Mouse (Mus musculus) limb, embryonic 11.5 days (tissue): Measurements from ENCODE around the gene Irf7. TPM values are rescaled to one million over a fixed set of nuclear protein-coding genes. Genes with fewer than 3 reads are reported as not detected.
A peak's percentile ranks its signal among the peaks of the same experiment; 100 is the strongest.

Experiments
- ATAC-seq: fragments of 200-750 bp; cut with Nextera tagmentation; 2 replicates; pipeline ENCODE4 v1.8.0; 2017; ENCODE audit warnings: low read depth; ENCODE audit not compliant: insufficient number of reproducible peaks, low FRiP score, low TSS enrichment
- DNase-seq: peaks from one replicate; pipeline ENCODE4 v3.0.0-alpha.2; 2015; ENCODE audit warnings: low spot score
- H3K27ac ChIP-seq: fragments of 300-500 bp; sonication (generic); replicated peaks from 2 replicates; pipeline ENCODE4 v1.5.1; 2014; ENCODE audit warnings: low read depth, mild to moderate bottlenecking, low read length
- H3K27me3 ChIP-seq: fragments of 300-500 bp; sonication (generic); 2 replicates; pipeline ENCODE4 v1.6.1; 2014; ENCODE audit warnings: mild to moderate bottlenecking, low read length, mixed read lengths; ENCODE audit not compliant: control insufficient read depth, insufficient read depth
- H3K36me3 ChIP-seq: fragments of 300-500 bp; sonication (generic); 2 replicates; pipeline ENCODE4 v1.6.1; 2014; ENCODE audit warnings: mild to moderate bottlenecking, low read length, moderate library complexity, mixed read lengths; ENCODE audit not compliant: control insufficient read depth, insufficient read depth
- H3K4me1 ChIP-seq: fragments of 300-500 bp; sonication (generic); 2 replicates; pipeline ENCODE4 v1.6.1; 2014; ENCODE audit warnings: low read length, mixed read lengths; ENCODE audit not compliant: control insufficient read depth, insufficient read depth
- H3K4me2 ChIP-seq: fragments of 300-500 bp; sonication (generic); 2 replicates; pipeline ENCODE4 v1.6.1; 2014; ENCODE audit warnings: low read depth, mild to moderate bottlenecking, moderate library complexity; ENCODE audit not compliant: severe bottlenecking
- H3K4me3 ChIP-seq: fragments of 300-500 bp; sonication (generic); 2 replicates; pipeline ENCODE4 v1.5.1; 2014; ENCODE audit warnings: low read depth, low read length
- H3K9ac ChIP-seq: fragments of 300-500 bp; sonication (generic); 2 replicates; pipeline ENCODE4 v1.6.1; 2014; ENCODE audit warnings: mild to moderate bottlenecking, low read length
- H3K9me3 ChIP-seq: fragments of 300-500 bp; sonication (generic); 2 replicates; pipeline ENCODE4 v1.6.1; 2016; ENCODE audit warnings: low read length; ENCODE audit not compliant: control insufficient read depth
- WGBS: fragments of 180-500 bp; shearing (Covaris S2); extraction: QIAGEN DNeasy Blood & Tissue Kit; methylation state at CpG from one replicate; pipeline ENCODE4 v1.1.7; 2014; 5-methylcytosine and 5-hydroxymethylcytosine counted together
- polyA plus RNA-seq: library from polyadenylated mRNA; unstranded; fragments of >200 nt; fragmentation: Nextera tagmentation; extraction: Ambion mirVana; gene quantifications from 2 replicates; pipeline ENCODE4 v1.2.1, GENCODE M21; 2014

The Irf7 gene
- 0.59 and 0.79 TPM in 2 replicates for polyA plus RNA-seq

DNA sequence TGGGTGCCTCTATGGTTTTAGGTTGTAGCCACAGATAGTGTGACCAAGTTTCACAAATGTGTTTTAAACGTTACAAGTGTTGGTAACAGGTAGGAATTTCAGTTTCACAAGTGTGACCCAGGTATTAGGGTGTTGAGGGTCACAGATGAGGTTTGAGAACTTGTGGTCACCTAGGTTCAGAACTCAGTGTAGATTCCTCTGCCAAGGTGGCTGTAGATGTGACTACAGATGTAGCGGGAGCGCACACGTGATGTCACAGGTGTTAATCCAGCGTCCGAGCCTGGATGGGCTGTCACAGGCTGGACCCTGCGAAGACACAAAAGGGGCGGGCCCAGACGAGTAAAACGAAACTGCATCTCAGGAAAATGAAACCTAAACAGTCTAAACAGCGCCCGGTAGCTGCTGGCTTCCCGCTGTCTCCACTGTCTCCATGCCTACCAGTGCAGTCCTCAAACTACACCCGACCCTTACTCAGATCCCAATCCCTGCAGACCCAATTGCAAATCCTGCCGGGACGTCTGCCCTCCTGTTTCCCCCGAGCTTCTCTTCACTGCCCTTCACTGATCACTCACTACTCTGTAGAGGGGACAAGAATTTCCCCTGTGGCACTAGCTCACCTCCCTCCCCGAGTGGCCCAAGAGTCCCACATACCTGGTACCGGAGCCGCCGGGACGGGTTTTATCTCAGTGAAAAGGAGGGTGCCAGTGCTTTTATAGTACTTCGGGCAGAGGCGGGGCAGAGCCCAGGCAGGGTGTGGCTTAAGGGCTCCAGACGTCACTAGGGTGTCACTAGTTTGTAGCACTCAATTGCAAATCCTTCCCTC lies at the start of gene Irf7:
TSS of gene Irf7 (minus strand) at position 743 of the 823 bp plus-strand sequence.
- peaks cover 11% of the 10 kb centered on the region for H3K4me1 ChIP-seq
- peak within 1 kb of the TSS; percentile 39 for H3K4me3 ChIP-seq
- WGBS = 10% methylated on average over 25 of the region's 25 CpGs
- H3K36me3 ChIP-seq = peaks cover 23% of the 10 kb centered on the region
- DNase-seq (peak; percentile 28), ATAC-seq (no peak; the same call in 1 of the 2 replicates)
- no peak within 1 kb of the TSS for H3K27ac ChIP-seq
- no peaks in the 10 kb centered on the region for H3K9me3 ChIP-seq
- H3K27me3 ChIP-seq = no peaks in the 10 kb centered on the region
- peak within 1 kb of the TSS; percentile 37 for H3K9ac ChIP-seq
- H3K4me2 ChIP-seq = peak within 1 kb of the TSS; percentile 66

- Histone ChIP-seq H3K4me3 (no peak overlapping the region), H3K9me3 (no peaks in the 10 kb centered on the region), H3K4me2 (no peak overlapping the region), H3K27ac (no peak overlapping the region), H3K27me3 (no peaks in the 10 kb centered on the region), H3K36me3 (peaks cover 39% of the 10 kb centered on the region), H3K9ac (no peak overlapping the region), H3K4me1 (no peaks in the 10 kb centered on the region)
- peak; percentile 36 for DNase-seq
- 84% methylated on average over 5 of the region's 5 CpGs for WGBS
- ATAC-seq = no peak
Observed at GRCm38 (mm10) chr7:141315974-141316373, 49.7 kb upstream of the Irf7 start.

DNA sequence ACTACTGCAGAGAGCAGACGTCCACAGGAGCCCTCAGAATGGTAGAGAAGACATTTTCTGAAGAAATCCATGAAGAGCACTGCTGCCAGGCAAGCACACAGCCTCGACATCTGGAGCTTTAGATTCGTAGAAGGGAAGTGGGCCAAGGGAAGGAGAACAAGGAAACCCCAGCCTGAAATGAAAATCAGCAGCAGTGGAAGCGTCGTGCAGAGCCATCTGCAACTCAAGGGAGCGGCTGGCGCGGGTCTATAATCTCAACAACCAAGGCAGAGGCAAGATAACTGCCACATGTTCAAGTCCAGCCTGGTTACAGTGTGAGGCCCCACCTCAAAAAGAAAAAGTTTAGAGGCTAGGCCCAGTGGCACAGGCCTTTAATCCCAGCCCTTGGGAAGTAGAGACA lies 48.8 kb upstream of the Irf7 start:
- H3K4me2 ChIP-seq = no peak overlapping the region
- WGBS = 91% methylated on average over 8 of the region's 8 CpGs
- H3K4me3 ChIP-seq = no peak overlapping the region
- H3K27me3 ChIP-seq = no peaks in the 10 kb centered on the region
- DNase-seq (no peak), ATAC-seq (no peak)
- peaks cover 37% of the 10 kb centered on the region for H3K36me3 ChIP-seq
- H3K4me1 ChIP-seq = no peaks in the 10 kb centered on the region
- no peak overlapping the region for H3K9ac ChIP-seq
- no peaks in the 10 kb centered on the region for H3K9me3 ChIP-seq
- no peak overlapping the region for H3K27ac ChIP-seq

- H3K36me3 ChIP-seq = peaks cover 37% of the 10 kb centered on the region
- DNase-seq (no peak), ATAC-seq (no peak)
- no peak overlapping the region for H3K27ac ChIP-seq
- 95% methylated on average over 2 of the region's 2 CpGs for WGBS
- no peak overlapping the region for H3K9ac ChIP-seq
- H3K27me3 ChIP-seq = no peaks in the 10 kb centered on the region
- no peak overlapping the region for H3K4me3 ChIP-seq
- H3K4me1 ChIP-seq = no peaks in the 10 kb centered on the region
- no peak overlapping the region for H3K4me2 ChIP-seq
- no peaks in the 10 kb centered on the region for H3K9me3 ChIP-seq
Observed at GRCm38 (mm10) chr7:141314416-141314815, 48.1 kb upstream of the Irf7 start.

- H3K4me1 ChIP-seq = no peaks in the 10 kb centered on the region
- H3K27ac ChIP-seq = no peak overlapping the region
- peaks cover 23% of the 10 kb centered on the region; the same call in 1 of the 2 replicates for H3K36me3 ChIP-seq
- no peaks in the 10 kb centered on the region for H3K9me3 ChIP-seq
- WGBS = 87% methylated on average over 4 of the region's 4 CpGs
- H3K4me2 ChIP-seq = no peak overlapping the region
- DNase-seq (no peak), ATAC-seq (no peak)
- no peak overlapping the region for H3K9ac ChIP-seq
- no peaks in the 10 kb centered on the region for H3K27me3 ChIP-seq
- H3K4me3 ChIP-seq = no peak overlapping the region
Observed at GRCm38 (mm10) chr7:141304537-141304936, 38.3 kb upstream of the Irf7 start.

DNA sequence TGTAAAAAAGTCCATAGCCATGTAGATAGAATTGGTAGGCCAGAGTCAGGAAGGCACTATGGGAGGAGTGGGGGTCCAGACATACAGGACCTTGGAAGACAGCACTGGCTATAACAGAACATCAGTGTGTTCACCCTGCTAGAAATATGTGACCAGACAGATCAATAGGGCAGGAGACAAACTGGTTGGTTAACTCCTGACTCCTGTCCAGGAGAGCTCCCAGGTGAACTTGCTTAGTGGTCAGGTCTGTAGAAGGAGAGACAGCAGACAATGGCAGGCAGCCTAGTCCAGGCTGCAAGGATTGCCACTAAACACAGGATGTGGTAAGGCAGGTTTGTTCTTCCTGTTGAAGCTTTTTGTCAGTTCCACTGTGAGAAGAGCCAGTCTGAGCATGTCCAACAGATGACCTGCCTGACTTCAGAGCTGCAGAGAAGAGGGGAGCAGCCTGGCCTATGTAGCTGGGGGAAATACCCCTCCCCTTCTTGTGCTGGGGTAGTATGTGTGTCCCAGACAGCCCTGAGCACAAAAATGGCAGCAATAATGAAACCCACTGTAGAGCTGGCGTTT lies 36.5 kb upstream of the Irf7 start:
- H3K27me3 ChIP-seq = no peaks in the 10 kb centered on the region
- DNase-seq = no peak
- H3K36me3 ChIP-seq = peaks cover 20% of the 10 kb centered on the region; the same call in 1 of the 2 replicates
- ATAC-seq = no peak
- no peak overlapping the region for H3K9ac ChIP-seq
- H3K4me1 ChIP-seq = no peaks in the 10 kb centered on the region
- H3K9me3 ChIP-seq = no peaks in the 10 kb centered on the region
- WGBS = 82% methylated on average over 1 of the region's 1 CpGs
- no peak overlapping the region for H3K27ac ChIP-seq
- H3K4me2 ChIP-seq = no peak overlapping the region
- no peak overlapping the region for H3K4me3 ChIP-seq

DNA sequence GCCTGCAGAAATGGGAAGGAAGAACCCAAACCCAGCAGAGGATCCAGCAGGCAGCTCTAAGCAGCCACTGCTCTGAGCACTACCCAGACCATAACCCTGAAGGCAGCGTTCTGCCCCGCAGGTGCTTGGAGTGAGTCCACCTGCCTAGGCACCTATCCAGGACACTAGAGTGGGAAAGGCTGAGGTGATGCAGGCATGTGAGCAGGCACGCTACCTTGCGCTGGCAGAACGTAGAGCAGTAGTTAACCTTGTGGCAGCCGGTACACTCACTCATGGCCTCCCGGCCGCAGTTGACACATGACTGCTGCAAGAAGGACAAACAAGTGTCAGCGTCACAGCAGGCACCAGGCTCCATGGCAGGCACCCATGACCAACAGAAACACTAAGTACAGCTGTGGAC lies 35.1 kb upstream of the Irf7 start:
- Histone ChIP-seq H3K27ac (no peak overlapping the region), H3K4me2 (no peak overlapping the region), H3K4me3 (no peak overlapping the region), H3K36me3 (peaks cover 16% of the 10 kb centered on the region; the same call in 1 of the 2 replicates), H3K9me3 (no peaks in the 10 kb centered on the region), H3K27me3 (no peaks in the 10 kb centered on the region), H3K9ac (no peak overlapping the region), H3K4me1 (no peaks in the 10 kb centered on the region)
- WGBS = 95% methylated on average over 9 of the region's 9 CpGs
- DNase-seq (no peak), ATAC-seq (no peak)

DNA sequence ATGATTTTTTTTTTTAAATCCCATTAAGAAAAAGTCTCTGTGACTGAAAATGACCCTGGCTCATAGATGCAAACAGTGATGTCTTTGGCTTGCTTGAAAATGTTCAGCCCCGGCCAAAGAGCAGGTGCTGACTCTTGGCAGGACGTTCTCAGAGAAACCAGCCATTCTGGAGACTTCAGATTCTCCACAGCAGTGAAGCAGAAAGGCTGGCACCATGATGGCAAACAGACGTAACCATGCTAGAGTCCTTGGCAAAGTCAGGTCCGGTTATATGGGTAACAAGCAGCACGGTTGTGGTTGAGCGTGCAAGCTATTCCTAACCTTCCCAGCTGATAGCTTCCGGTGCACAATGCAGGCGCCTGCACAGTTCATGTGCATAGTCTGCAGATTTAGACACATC lies 32.9 kb upstream of the Irf7 start:
- Histone ChIP-seq H3K4me2 (no peak overlapping the region), H3K36me3 (peaks cover 9% of the 10 kb centered on the region; the same call in 1 of the 2 replicates), H3K4me1 (no peaks in the 10 kb centered on the region), H3K9me3 (no peaks in the 10 kb centered on the region), H3K4me3 (no peak overlapping the region), H3K27me3 (peaks cover 16% of the 10 kb centered on the region), H3K27ac (no peak overlapping the region), H3K9ac (no peak overlapping the region)
- DNase-seq (no peak), ATAC-seq (no peak)
- WGBS = 97% methylated on average over 8 of the region's 8 CpGs
